Mouse (Mus musculus): Measurements from ENCODE around the gene Kpna2.
"Not testable (repeated sequence)": the region's sequence is repeated elsewhere in the genome, so short reads cannot be mapped to it uniquely, and the experiment has no call there.

Kpna2 gene

DNA sequence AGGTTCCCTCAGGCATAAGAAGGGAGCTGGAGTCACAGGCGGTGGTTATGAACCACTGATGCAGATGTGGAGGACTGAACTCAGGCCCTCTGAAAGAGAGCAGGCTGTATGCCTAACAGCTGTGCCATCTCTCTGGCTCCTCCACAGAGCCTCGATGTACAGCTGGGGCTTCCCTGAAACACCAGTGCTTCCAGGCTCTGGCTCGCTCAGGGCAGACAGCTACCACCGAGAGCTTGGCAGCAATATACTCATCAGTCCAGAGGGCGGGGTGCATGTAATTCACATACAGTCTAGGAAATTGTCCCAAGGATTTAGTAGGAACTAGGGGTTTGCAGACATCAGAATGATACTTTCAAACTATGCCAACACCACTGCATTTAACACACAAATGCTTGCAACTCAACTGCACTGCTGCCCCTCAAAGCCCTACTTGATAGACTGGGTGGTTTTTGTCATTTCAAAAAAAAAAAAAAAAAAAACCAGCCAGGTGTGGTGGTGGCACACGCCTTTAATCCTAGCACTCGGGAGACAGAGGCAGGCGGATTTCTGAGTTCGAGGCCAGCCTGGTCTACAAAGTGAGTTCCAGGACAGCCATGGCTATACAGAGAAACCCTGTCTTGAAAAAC lies 13.2 kb downstream of the Kpna2 start:
- not testable (repeated sequence) for DNase-seq (ENCODE audit: extremely low read depth, low read depth, low spot score)

DNA sequence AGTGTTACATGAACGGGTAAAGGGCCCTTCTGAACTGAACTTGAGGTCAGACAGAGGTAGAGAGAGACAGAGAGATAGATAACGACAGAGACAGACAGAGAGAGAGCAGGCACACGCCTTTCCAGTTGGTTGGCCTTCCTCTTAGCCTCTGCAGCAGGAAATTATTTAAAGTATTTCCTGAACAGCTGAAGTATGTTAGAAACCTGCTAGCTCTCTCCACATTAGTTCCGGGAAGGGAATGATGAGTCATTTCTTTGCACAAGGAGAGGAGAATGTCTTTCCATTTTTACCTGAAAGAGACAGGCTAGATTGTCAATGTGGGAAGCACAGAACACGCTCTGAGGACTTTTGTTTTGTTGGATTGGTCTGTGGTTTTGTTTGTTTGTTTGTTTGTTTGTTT lies 17.0 kb downstream of the Kpna2 start:
- DNase-seq (ENCODE audit: extremely low read depth, low read depth, low spot score): no peak

DNA sequence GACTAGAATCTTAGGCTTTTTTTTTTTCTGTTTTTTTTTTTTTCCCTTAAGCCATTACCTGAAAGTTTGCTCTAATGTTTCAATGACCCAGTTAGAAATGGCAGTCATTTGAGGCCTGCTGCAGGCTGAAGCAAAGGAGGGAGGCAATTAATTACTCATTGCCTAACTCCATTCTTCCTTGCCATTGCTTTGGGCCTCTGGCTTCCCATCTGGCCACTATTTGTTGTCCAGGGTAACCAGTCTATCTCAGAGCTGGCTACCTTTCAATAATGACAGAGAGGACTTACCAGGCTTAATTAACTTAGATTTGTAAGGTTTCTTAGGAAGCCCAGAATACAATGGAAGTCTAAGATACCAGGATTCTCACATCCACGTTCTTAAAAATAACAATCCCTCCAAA lies 17.6 kb downstream of the Kpna2 start:
- no peak for DNase-seq (ENCODE audit: extremely low read depth, low read depth, low spot score)

DNA sequence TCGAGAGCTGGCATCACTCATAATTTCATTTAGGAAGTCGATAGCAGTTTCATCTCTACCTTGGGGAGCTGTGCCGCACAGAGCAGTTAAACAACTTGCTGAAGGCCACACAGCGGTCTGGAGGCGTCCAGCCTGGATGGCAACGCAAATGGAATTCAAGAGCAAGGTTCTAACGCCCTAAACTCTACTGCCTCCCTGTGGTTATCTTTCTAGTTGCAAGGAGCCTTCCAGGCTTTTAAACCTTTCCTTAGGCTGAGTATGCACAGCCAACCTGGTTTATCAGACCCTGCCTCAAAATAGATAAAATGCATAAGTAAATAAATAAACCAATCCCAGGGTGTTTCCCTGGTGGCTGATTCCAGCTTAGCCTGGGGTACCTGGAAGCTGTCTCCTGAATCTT lies 18.9 kb downstream of the Kpna2 start:
- no peak for DNase-seq (ENCODE audit: extremely low read depth, low read depth, low spot score)

DNA sequence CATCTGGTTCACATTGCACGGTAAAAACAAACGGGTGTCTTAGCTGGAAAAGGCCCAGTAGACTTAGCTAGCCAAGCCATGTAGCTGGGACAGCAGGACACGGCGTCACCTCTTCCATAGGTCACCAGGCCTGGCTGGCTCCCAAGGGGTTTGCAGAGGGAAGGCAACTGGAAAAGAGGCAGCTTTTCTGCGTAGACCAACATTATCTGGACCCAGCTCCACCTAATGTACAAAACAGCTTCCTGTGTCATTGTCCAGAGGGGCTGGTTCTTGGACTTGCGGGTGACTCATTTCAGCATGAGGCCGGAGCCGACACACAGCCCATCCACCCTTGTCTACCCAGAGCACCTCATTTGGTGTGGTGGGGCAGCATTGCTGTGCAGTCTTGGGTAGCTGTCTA lies 23.1 kb downstream of the Kpna2 start:
- DNase-seq (ENCODE audit: extremely low read depth, low read depth, low spot score): no peak

DNA sequence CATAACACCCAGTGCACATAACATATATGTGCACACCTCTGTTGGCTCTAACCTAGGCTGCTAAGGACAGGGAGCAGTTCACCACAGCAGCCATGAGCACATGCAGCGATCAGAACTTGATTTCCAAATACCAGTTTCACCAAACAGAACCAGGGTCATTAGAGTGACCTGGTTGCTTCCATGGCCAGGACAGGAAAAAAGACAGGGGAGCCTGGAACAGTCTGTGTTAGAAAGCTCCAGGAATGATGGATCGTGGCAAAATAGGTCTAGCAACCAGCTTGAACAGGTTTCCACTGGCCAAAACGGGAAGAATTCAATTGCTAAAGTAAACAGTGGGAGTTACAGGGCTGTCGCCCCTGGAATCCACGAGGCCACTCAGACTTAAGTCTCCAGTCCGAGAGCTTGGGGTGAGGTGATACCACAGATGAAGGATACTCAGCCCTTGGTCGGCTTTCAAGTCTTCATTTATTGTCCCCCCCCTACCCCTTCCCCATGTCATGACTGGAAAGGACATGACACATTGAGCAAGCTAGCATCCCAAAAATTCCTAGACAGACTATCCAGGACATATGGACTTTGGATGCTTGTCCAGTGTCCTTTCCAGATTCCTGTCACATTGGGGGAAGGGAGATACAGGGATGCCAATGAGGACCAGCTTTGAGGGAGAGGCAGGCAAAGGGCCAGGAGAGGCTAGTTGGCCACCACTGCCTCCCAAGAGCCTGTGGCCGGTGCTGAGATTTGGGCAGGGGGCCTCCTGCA lies 23.7 kb downstream of the Kpna2 start:
- no peak for DNase-seq (ENCODE audit: extremely low read depth, low read depth, low spot score)

DNA sequence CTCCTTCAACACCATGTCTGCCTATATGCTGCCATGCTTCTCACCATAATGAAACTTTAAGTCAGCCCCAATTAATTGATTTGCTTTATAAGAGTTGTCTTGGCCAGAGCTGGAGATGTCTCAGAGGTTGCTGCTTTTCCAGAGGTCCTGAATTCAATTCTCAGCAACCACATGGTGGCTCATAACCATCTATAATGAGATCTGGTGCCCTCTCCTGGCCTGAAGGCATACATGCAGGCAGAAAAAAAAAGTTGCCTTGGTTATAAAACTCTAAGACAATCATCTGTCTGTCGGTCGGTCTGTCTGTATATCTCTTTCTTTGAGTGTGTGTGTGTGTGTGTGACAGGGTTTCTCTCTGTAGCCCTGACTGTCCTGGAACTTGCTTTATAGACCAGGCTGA lies 24.9 kb downstream of the Kpna2 start:
- DNase-seq (ENCODE audit: extremely low read depth, low read depth, low spot score): no peak

DNA sequence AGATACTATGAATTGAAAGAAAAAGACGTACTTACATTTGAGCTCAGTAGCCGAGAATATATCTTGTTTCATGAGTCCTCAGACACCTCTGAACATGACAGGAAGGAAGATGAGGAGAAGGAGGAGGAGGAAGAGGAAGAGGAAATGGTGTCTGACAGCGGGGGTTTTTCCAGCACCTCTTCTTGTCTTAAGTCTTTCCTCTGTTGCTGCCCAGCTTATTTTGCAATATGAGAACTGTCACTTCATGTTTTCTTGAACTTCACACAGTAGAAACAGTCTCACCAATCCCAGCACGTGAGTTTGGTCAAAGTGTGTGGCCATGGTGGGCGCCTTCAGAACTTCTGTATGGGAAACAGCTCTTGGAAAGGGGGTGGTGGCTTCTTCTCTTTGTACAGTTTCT lies 26.3 kb downstream of the Kpna2 start:
- DNase-seq (ENCODE audit: extremely low read depth, low read depth, low spot score): no peak

DNA sequence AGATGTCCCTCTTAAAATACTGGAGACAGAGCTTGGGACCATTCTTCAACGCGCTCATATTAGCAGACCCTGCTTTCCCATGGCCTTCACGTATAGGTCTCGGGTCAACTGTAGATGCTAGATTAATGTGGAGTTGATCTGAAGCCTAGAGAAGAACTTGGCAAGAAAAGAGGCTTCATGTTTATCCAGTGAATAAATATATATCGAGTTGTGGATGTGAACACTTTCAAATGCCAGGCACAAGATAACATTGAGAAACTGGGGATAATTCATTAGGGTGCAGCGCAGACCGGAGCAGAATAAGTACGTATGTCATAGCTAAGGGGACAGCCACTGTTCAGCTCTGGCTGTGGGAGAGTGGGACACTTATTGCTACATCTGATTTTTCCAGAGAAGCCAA lies 29.5 kb downstream of the Kpna2 start:
- DNase-seq (ENCODE audit: extremely low read depth, low read depth, low spot score): no peak

DNA sequence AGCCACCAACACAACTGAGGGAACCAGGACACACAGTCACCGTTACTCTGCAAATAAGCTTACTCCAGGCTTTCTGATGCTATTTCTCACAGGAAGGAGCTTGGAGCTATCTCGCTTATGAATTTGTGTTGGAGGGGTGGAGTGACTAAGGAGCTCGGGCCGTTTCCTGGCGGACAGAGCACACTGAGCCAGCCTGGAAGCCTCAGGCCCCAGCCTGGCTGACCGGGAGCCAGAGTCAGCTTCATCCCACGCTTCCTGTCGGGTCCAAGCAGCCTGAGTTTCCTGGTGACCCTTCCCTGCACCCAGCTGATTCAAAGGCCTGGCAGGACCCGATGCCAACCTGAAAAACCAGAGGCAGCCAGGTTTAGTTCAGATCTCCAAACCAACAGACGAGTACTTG lies 31.7 kb downstream of the Kpna2 start:
- no peak for DNase-seq (ENCODE audit: extremely low read depth, low read depth, low spot score)

DNA sequence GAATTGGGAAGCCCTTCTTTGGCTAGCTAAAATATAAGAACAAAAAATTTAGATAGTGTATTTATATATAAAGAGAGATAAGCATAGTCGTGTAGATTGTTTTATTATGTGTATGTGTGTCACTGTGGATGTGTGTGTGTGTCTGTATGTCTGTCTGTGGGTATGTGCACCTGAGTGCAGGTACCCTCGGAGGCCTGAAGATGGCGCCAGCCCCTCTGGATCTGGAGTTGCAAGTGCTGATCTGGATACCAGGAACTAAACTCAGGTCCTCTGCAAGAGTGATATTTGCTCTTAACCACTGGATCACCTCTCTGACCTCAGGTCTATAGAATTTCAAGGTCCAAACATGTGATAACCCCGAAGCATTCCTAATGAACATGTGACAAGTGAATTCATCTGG lies 33.5 kb downstream of the Kpna2 start:
- no peak for DNase-seq (ENCODE audit: extremely low read depth, low read depth, low spot score)

DNA sequence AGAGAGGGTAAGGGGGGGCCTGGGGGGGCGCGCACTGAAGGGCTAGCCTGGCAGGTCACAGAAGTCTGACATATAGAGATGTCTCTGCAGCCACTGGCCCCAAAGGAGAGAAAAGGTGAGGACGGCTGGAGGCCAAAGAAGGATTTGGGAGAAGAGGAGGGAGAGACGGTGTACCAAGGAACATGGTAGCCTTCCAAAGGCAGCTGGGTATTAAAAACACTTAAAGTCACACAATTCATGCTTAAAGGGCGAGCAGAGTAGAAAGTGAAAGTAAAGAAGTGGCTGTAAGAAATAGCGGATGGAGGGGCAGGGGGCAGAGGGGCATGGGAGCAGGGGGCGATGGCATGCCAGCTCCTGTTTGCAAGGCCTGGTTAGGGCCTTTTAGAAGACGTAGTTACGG lies 37.0 kb downstream of the Kpna2 start:
- DNase-seq (ENCODE audit: extremely low read depth, low read depth, low spot score): no peak

DNA sequence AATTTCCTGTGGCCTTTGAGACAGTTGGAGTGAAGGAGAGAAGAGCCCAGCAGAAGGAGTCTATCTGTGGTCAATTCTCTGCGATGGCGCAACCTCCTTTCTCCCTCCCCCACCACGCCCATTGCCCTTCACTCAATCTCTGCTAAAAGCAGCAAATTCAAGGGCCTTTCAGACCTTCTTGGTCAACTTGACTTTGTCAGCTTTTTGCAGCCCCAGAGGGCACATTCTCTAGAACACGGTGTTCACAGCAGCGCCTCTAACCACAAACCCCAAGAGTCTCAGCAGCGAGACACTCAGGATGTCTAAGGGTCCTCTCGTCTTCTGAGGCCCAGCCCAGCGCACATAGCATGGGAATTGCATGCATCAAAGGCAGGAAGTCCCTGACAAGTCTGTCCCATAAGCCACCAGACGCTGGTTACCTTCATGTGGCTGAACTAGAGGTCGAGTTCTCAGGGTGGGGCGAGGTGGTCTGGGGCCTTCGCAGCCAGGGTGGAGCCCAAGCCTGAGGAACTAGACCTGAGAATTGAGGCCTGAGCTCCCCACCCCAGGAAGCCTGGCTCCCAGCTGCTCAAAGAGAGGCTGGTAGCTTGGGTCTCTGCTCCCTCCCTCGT lies 37.8 kb downstream of the Kpna2 start:
- DNase-seq (ENCODE audit: extremely low read depth, low read depth, low spot score): no peak

DNA sequence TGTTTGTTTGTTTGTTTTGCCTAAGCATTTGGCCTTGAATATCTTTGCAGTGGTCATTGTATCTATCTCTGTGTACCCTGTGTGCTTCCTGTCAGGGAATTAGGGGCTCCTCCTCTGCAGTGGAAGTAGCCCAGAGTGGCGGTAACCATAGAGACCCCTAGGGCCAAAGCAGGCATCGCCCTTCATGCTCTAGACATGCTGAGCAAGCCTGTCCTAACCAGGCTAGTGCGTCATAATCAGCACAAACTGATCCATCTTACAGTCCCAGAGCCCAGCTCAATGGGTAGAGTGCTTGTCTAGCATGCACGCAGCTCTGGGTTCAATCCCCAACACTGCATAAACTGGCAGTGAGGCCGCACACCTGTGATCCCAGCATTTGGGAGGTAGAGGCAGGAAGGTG lies 40.2 kb downstream of the Kpna2 start:
- DNase-seq (ENCODE audit: extremely low read depth, low read depth, low spot score): no peak

DNA sequence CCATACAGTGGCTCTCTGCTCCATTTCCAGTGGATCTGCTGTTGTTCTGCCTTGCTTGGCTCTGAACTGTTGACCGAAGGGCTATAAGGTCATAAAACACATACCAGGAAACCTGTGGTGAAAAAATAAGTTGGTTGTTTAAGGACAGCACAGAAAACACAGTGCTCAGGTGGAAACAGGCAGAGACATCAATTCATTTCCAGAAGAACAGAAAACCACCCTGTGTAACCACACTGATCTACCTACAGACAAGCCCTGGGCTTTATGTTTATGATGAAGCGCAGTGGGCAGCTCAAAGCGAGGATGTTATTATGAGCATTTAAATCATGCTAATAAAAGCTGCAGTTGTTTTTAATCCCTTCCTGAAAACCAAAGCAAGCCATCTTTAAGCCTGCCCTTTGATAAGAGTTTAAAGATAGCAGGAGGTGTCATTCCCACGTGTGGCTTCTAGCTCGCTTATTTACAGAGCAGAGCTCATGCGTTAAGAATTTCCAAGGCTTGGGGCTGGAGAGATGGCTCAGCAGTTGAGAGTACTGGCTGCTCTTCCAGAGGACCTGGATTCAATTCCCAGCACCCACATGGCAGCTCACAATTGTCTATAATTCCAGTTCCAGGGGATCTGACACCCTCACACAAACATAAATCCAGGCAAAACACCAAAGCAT lies 40.8 kb downstream of the Kpna2 start:
- DNase-seq (ENCODE audit: extremely low read depth, low read depth, low spot score): no peak

DNA sequence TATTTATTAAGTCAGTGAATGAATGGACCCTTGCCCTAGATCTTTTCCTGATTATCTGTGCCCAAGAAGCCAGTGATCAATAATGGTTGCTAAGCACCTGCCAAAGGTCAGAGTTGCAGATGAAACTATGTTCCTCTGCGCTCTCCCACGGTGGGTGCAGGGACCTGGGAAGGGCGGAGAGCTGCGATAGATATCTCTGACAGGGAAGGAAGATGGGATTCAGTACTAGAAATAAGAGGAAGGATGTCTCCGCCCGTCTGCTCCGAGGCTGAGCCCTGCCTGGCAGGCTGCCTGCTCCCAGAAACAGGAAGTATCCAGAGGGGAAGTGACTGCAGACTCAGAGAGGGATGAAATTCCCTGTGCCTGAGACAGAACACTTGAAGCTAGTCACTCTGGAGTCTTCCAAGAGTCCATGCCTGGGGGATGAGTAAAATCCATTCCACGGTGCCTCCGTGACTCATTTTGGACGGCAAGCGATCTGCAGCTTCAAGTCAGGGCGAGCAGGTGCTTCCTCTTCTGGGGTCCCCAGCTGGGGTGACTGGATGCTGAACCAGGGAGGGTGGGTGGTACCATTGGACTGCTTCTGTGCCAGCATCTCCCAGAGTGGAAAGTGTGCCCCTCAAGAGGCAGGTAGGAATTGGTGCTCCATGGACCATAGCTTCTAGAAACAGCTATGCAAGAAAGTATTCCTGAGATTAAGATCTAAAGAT lies 41.9 kb downstream of the Kpna2 start:
- DNase-seq (ENCODE audit: extremely low read depth, low read depth, low spot score): no peak

DNA sequence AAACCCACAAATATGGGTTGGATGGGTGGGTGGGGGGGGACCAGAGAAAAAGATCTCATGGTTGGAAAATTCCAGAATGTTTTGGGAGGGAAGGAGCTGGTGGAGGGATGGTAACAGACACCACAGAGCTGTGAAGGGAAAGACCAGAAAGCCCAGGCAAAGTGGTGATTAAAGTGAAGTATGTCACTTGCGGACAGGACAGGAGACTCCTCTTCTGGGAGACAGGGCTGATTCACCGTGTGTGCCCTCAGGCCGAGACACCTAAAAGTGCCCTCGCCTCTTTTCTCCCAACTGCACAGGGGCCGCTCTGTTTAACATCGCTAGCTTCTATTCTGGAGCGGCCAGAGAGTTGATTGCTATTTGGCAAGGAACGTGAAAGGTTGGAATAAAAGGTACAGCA lies 44.8 kb downstream of the Kpna2 start:
- DNase-seq (ENCODE audit: extremely low read depth, low read depth, low spot score): no peak

DNA sequence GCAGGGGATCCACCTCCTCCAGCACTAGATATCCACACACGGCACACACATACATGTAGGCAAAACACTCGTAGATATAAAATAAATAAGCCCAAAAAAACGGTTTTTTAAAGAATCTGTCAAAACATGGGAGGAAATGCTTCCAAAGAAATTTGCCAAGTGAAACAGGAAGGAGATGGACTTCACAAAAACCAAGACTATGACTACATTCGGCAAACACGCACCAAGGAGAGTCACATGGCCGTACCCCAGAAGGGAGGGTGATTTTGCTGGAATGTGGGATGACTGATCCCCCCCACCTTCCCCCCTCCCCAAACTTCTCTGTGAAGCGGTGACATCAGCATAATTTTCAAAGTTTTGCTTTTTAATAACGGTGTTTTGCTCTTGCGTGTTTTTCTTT lies 45.2 kb downstream of the Kpna2 start:
- DNase-seq (ENCODE audit: extremely low read depth, low read depth, low spot score): no peak

All from fat pad, adult 2 months (tissue).